Mouse (Mus musculus) heart, embryonic 11.5 days (tissue): ENCODE measurements around the gene Ccdc40. TPM values are rescaled to one million over a fixed set of nuclear protein-coding genes. Genes with fewer than 3 reads are reported as not detected.
"Not testable (repeated sequence)": the region's sequence is repeated elsewhere in the genome, so short reads cannot be mapped to it uniquely, and the experiment has no call there.

ENCODE experiments used
- ATAC-seq: fragments of 200-750 bp; cut with Nextera tagmentation; replicated peaks from 2 replicates; pipeline ENCODE4 v1.8.0; 2017; ENCODE audit warnings: moderate library complexity; ENCODE audit not compliant: insufficient number of reproducible peaks, low FRiP score, low TSS enrichment
- H3K27ac ChIP-seq: fragments of 300-500 bp; sonication (generic); 2 replicates; pipeline ENCODE4 v1.5.1; 2014; ENCODE audit warnings: mild to moderate bottlenecking, low read depth, low read length
- H3K27me3 ChIP-seq: fragments of 300-500 bp; sonication (generic); 2 replicates; pipeline ENCODE4 v1.6.1; 2014; ENCODE audit warnings: mild to moderate bottlenecking, low read length, mixed read lengths; ENCODE audit not compliant: control insufficient read depth, insufficient read depth
- H3K36me3 ChIP-seq: fragments of 300-500 bp; sonication (generic); 2 replicates; pipeline ENCODE4 v1.6.1; 2014; ENCODE audit warnings: mild to moderate bottlenecking, low read length, moderate library complexity, mixed read lengths; ENCODE audit not compliant: control insufficient read depth, insufficient read depth
- H3K4me1 ChIP-seq: fragments of 300-500 bp; sonication (generic); 2 replicates; pipeline ENCODE4 v1.6.1; 2014; ENCODE audit warnings: low read length; ENCODE audit not compliant: control insufficient read depth, insufficient read depth
- H3K4me2 ChIP-seq: fragments of 300-500 bp; sonication (generic); 2 replicates; pipeline ENCODE4 v1.6.1; 2014; ENCODE audit warnings: mild to moderate bottlenecking, moderate library complexity
- H3K4me3 ChIP-seq: fragments of 300-500 bp; sonication (generic); 2 replicates; pipeline ENCODE4 v1.5.1; 2014; ENCODE audit warnings: low read depth, low read length
- H3K9ac ChIP-seq: fragments of 300-500 bp; sonication (generic); 2 replicates; pipeline ENCODE4 v1.6.1; 2014; ENCODE audit warnings: mild to moderate bottlenecking, low read depth, low read length, moderate library complexity
- H3K9me3 ChIP-seq: fragments of 300-500 bp; sonication (generic); replicated peaks from 2 replicates; pipeline ENCODE4 v1.6.1; 2016; ENCODE audit warnings: low read length; ENCODE audit not compliant: control insufficient read depth
- whole genome bisulfite sequencing: fragments of 180-500 bp; shearing (Covaris S2); extraction: QIAGEN DNeasy Blood & Tissue Kit; methylation state at CpG from one replicate; pipeline ENCODE4 v1.1.7; 2014; ENCODE audit not compliant: insufficient replicate concordance; 5-methylcytosine and 5-hydroxymethylcytosine counted together
- polyA plus RNA-seq: library from polyadenylated mRNA; unstranded; fragments of >200 nt; fragmentation: Nextera tagmentation; extraction: Ambion mirVana; gene quantifications from 2 replicates; pipeline ENCODE4 v1.2.1, GENCODE M21; 2014

The Ccdc40 gene
- polyA plus RNA-seq, 1 experiment from 2014 or later, result 3.5 TPM

- no peak overlapping the region for H3K27ac ChIP-seq
- no peaks in the 10 kb centered on the region for H3K4me1 ChIP-seq
- ATAC-seq, result no peak
- H3K9me3 ChIP-seq, result no peaks in the 10 kb centered on the region
- no peak overlapping the region for H3K4me3 ChIP-seq
- 53% methylated on average over 3 of the region's 3 CpGs for WGBS
- H3K4me2 ChIP-seq, result no peak overlapping the region
- H3K27me3 ChIP-seq, result no peaks in the 10 kb centered on the region
- no peak overlapping the region for H3K9ac ChIP-seq
- H3K36me3 ChIP-seq, result no peaks in the 10 kb centered on the region
These were observed 8.6 kb downstream of the Ccdc40 start for GRCm38 (mm10) chr11:119237007-119237406.

DNA sequence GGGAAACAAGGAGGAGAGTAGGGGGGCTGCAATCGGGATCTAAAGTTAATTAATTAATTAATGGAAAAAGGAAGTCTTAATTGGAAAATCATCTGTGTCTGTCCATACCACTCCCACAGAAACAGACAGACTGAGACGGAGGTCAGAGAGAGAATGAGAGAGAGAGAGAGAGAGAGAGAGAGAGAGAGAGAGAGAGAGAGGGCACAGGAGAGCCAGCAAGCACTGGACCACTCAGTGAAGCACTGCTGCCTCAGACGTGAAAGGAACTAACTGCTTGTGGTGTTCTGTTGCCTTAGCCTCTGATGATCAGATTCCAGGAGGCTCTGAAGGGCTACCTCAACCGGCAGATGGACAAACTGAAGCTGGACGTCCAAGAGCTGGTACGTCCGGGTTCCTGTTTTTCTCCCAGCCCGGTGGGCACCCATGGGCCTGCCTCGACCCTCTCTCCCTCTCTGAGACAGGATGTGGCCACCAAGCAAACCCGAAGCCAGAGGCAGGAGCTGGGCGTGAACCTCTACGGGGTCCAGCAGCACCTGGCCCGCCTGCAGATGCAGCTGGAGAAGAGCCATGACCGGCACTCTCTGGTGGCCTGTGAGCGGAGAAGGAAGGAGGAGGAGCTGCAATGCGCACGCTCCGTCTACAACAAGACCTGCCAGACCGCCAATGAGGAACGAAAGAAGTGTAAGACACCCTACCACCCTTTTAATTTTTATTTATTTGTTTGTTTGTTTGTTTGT, 9.4 kb downstream of the Ccdc40 start:
- ATAC-seq, result no peak; the same call in 1 of the 2 replicates
- Histone ChIP-seq H3K27me3 (no peaks in the 10 kb centered on the region), H3K4me3 (peak overlapping the region; percentile 27), H3K27ac (no peak overlapping the region), H3K9me3 (no peaks in the 10 kb centered on the region), H3K4me2 (peak overlapping the region; percentile 61), H3K4me1 (no peaks in the 10 kb centered on the region), H3K9ac (peak overlapping the region; percentile 62), H3K36me3 (no peaks in the 10 kb centered on the region)
- WGBS, result 26% methylated on average over 20 of the region's 20 CpGs

GRCm38 (mm10) chr11:119238305-119238721, 9.9 kb downstream of the Ccdc40 start:
- H3K4me1 ChIP-seq, result no peaks in the 10 kb centered on the region
- peak overlapping the region; percentile 62 for H3K9ac ChIP-seq
- 6% methylated on average over 11 of the region's 11 CpGs for WGBS
- H3K27ac ChIP-seq, result no peak overlapping the region
- H3K36me3 ChIP-seq, result no peaks in the 10 kb centered on the region
- H3K27me3 ChIP-seq, result no peaks in the 10 kb centered on the region
- ATAC-seq, result no peak; the same call in 1 of the 2 replicates
- peak overlapping the region; percentile 61 for H3K4me2 ChIP-seq
- peak overlapping the region; percentile 27 for H3K4me3 ChIP-seq
- H3K9me3 ChIP-seq, result no peaks in the 10 kb centered on the region

GRCm38 (mm10) chr11:119239480-119239879, 11.1 kb downstream of the Ccdc40 start:
- whole genome bisulfite sequencing, result 88% methylated on average over 12 of the region's 12 CpGs
- no peak for ATAC-seq
- H3K27me3 ChIP-seq, result no peaks in the 10 kb centered on the region

DNA sequence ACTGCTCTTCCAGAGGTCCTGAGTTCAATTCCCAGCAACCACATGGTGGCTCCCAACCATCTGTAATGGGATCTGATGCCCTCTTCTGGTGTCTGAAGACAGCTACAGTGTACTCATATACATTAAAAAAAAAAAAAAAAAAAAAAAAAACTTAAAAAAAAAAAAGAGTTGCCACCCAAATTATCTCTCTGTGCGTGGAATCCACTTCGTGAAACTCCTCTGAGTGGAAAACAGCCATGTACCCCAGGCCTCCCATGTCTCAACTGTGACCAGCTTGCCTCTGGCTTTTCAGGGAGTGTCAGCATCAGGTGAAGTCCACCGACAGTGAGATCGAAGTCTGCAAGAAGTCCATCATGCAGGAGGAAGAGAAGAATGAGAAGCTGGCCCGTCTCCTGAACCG, 17.2 kb downstream of the Ccdc40 start:
- ATAC-seq, H3K27ac ChIP-seq, H3K4me3 ChIP-seq, H3K27me3 ChIP-seq, H3K9ac ChIP-seq, H3K4me1 ChIP-seq, H3K4me2 ChIP-seq, H3K36me3 ChIP-seq, H3K9me3 ChIP-seq: not testable (repeated sequence)
- WGBS, result 90% methylated on average over 6 of the region's 6 CpGs

More at GRCm38 (mm10) chr11:119239480-119239879, 11.1 kb downstream of the Ccdc40 start:
- Histone ChIP-seq H3K36me3 (no peaks in the 10 kb centered on the region), H3K27ac (no peak overlapping the region), H3K4me2 (no peak overlapping the region), H3K4me1 (no peaks in the 10 kb centered on the region), H3K4me3 (no peak overlapping the region), H3K9me3 (no peaks in the 10 kb centered on the region), H3K9ac (no peak overlapping the region)

DNA sequence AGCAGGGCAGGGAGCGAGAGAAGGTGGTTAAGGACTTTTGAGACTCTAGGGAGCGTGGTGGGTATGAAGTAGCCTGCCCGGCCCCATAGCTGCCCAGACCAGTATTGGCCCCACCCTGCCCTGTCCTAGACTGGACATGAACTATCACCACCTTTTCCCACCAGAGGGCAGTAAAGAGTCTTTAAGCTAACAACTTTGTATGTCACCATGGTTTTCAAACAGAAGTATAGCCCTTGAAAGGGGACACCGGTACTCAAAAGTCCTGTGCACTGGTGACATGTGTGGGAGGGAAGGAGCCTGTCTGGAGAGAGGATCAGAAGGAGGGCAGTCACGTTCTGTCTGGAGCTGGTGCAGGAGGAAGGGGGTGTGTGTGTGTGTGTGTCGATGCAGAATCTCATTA, 20.6 kb downstream of the Ccdc40 start:
- Histone ChIP-seq H3K27me3 (peaks cover 6% of the 10 kb centered on the region), H3K9me3 (no peaks in the 10 kb centered on the region), H3K9ac (no peak overlapping the region), H3K36me3 (no peaks in the 10 kb centered on the region), H3K4me3 (no peak overlapping the region), H3K4me2 (0 out of 2 replicates have a peak overlapping the region, but pooled peaks have one; percentile 19), H3K27ac (no peak overlapping the region), H3K4me1 (peaks cover 8% of the 10 kb centered on the region; the same call in 1 of the 2 replicates)
- 20% methylated on average over 6 of the region's 6 CpGs for WGBS
- ATAC-seq, result 0 out of 2 replicates have a peak, but pooled peaks have one; percentile 50

DNA sequence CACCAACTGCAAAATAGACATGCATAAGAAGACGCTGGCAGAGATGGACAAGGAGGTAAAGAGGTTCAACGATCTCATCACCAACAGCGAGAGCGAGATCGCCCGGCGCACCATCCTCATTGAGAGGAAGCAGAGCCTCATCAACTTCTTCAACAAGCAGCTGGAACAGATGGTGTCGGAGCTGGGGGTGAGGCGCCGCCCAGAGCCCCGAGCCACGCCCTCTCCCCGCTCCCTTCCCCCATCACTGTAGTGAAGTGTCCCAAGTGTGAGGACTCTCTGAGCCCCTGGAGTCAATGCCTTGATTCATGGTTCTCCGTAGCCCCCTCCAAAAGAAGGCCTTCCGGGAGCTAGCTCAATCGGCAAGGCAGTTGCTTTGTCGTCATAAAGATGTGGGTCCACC, 22.6 kb downstream of the Ccdc40 start:
- no peak for ATAC-seq
- no peaks in the 10 kb centered on the region for H3K36me3 ChIP-seq
- H3K4me1 ChIP-seq, result peaks cover 8% of the 10 kb centered on the region; the same call in 1 of the 2 replicates
- no peak overlapping the region for H3K4me3 ChIP-seq
- WGBS, result 32% methylated on average over 17 of the region's 17 CpGs
- no peak overlapping the region for H3K27ac ChIP-seq
- H3K4me2 ChIP-seq, result no peak overlapping the region
- no peak overlapping the region for H3K9ac ChIP-seq
- no peaks in the 10 kb centered on the region for H3K9me3 ChIP-seq
- peaks cover 6% of the 10 kb centered on the region for H3K27me3 ChIP-seq

DNA sequence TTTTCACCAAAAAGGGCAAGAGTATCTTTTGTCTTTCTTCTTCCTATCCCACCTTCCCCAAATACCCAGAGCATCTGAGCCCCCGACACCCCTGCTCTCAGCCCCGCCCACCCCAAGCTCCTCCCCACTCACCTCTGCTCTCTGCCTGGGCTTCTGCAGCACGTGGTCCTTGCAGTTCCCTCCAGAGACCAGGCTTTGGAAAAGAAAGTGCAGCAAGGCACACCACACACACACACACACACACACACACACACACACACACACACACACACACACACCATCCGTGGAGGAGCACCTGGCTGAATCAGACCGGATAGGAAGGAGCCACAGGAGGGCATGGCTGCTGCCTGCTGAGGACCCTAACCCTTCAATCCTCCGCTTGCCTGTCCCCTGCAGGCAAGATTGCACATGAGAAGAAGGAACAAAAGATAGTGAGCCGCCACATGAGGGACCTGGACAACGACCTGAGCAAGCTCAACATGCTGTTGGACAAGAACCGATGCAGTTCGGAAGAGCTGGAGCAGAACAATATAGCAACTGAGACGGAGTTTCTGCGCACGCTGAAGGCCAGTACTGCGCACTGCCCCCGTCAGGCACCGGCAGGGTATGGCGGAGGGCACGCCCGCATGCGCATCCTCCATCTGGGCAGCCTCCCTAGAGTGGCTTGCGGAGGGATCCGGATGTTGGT, 24.6 kb downstream of the Ccdc40 start:
- H3K36me3 ChIP-seq, result no peaks in the 10 kb centered on the region
- H3K4me2 ChIP-seq, result peak overlapping the region; percentile 65
- 4% methylated on average over 22 of the region's 22 CpGs for WGBS
- no peaks in the 10 kb centered on the region for H3K9me3 ChIP-seq
- H3K4me1 ChIP-seq, result peaks cover 8% of the 10 kb centered on the region; the same call in 1 of the 2 replicates
- ATAC-seq, result peak; percentile 60; the same call in 1 of the 2 replicates
- H3K27me3 ChIP-seq, result peaks cover 6% of the 10 kb centered on the region
- no peak overlapping the region for H3K27ac ChIP-seq
- H3K9ac ChIP-seq, result peak overlapping the region; percentile 49; the same call in 1 of the 2 replicates
- 0 out of 2 replicates have a peak overlapping the region, but pooled peaks have one; percentile 16 for H3K4me3 ChIP-seq
